8 mouse cellular contexts compared by ENCODE assay signal in the genomic region with DNA sequence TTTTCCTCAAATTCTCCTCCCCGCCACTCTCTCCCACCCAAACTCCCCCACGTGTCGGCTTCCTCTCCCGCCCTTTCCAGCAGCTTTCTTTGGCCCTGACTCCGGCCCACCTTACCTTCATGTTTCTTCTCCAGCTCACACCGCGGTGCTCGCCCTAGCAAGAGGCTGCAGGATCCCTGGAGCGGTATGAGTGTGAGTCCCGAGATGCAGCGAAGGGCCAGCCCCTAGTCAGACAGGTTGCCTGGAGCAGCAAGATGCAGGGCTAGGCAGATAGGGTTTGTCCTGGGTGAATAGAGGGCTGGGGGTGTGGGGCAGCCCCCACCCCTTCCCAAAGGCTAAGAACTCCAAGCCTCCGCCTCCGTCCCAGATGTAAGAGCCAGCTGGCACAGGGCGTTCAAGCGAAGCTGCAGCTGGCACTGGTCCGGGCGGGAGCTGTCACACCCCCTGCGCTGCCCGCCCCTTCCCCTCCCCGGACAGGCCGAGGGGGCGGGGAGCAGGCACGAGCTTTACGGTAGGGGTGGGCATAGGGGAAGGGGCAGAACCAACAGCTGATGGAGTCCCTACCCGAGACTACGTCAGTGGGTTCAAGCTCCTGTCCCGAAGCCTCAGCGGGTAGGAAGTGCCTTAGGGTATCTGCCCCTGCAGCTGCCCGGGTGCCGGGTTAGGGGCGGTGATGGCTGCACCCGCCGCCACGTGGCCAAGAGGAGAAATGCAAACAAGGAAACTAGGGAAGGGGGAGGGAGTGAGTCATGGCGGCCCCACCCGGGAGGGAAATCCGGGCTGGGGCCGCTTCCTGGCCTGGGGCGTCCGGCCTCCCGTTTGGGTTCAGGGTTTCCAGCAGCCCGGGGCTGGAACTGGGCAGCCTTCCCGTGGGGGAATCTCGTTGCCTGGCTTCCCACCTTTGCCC. TPM values are rescaled to one million over a fixed set of nuclear protein-coding genes. Genes with fewer than 3 reads are reported as not detected.
DNase-seq lines count a peak whose midpoint lies in the region; ATAC-seq lines count a peak whose summit lies in the region.

TSS of gene Rapgef3 (minus strand) at position 693 of the 907 bp plus-strand sequence.

- peak; percentile 88 for DNase-seq in ZHBTc4 (ENCODE audit: low read depth, low spot score)
- DNase-seq in cerebellum, postnatal 36 days: peak; percentile 62
- DNase-seq in gastrocnemius, postnatal 25 days: peak; percentile 88
- peak; percentile 71 to 74 for DNase-seq in left cerebral cortex, postnatal 36 days (ENCODE audit: low spot score in 2 of 2)
- peak; percentile 71 for DNase-seq in mesoderm, embryonic 11.5 days (ENCODE audit: low read depth, low spot score)
- peak; percentile 74 for DNase-seq in skeletal muscle tissue, adult 2 months (ENCODE audit: low read depth, low spot score)

- peak; percentile 76 for ATAC-seq in inflammation-experienced regulatory T-cells, adult 6 months
- ATAC-seq in erythroid progenitor cell, adult 5-6 weeks (replicated peaks; ENCODE audit: low FRiP score, poor library complexity, severe bottlenecking): no peak

- intact Hi-C loops in left cerebral cortex, postnatal 36 days (cut with DNase I): loop anchor here (2.0 kb wide), 2 partner anchors 17 to 39 kb away; no protein-coding TSS in a partner anchor

RNA-seq across cellular contexts. Expression of gene Rapgef3, which starts in this region (rescaled TPM):
- 1 to 10 TPM; 3.7 to 8.1 TPM for total RNA-seq in gastrocnemius, postnatal 25 days (2021)
- not detected for polyA plus RNA-seq in inflammation-experienced regulatory T-cells, adult 6 months (2017; shearing (Covaris generic))
- total RNA-seq in left cerebral cortex, postnatal 36 days (2021): 10 to 100 TPM; 35.7 to 52.9 TPM
- not detected in 2 replicates for total RNA-seq in erythroid progenitor cell, adult 5-6 weeks (2015; ENCODE audit: low replicate concordance)
- total RNA-seq in erythroid progenitor cell, adult 5-6 weeks (2017; ENCODE audit: low replicate concordance): 3.9 TPM in 1 of 2 replicates, not detected in the other

Comparison
In these comparisons a context has a peak if more than half of its experiments do, and no peak if none do; other contexts are left out.
1. Peak in ATAC-seq in inflammation-experienced regulatory T-cells, adult 6 months; RNA of the gene not detected or under 1 TPM.